Mouse (Mus musculus) embryonic facial prominence, embryonic 12.5 days (tissue): ENCODE measurements at regions not wholly inside any gene's neighbourhood (a gene's known extent, or its start where the extent isn't known, plus 50 kb on each side); places are given as distances from the start of the nearest gene placed in this dataset.

Experiments
- ATAC-seq: fragments of 200-750 bp; cut with Nextera tagmentation; 2 replicates; pipeline ENCODE4 v1.8.0; 2017; ENCODE audit not compliant: insufficient number of reproducible peaks, insufficient read depth, low FRiP score, low TSS enrichment
- H3K27ac ChIP-seq: fragments of 300-500 bp; sonication (generic); 2 replicates; pipeline ENCODE4 v1.5.1; 2016; ENCODE audit warnings: mild to moderate bottlenecking
- H3K27me3 ChIP-seq: fragments of 300-500 bp; sonication (generic); 2 replicates; pipeline ENCODE4 v1.6.1; 2016; ENCODE audit warnings: mild to moderate bottlenecking, moderate library complexity
- H3K36me3 ChIP-seq: fragments of 300-500 bp; sonication (generic); 2 replicates; pipeline ENCODE4 v1.6.1; 2016; ENCODE audit warnings: mild to moderate bottlenecking
- H3K4me1 ChIP-seq: fragments of 300-500 bp; sonication (generic); 2 replicates; pipeline ENCODE4 v1.6.1; 2016
- H3K4me2 ChIP-seq: fragments of 300-500 bp; sonication (generic); replicated peaks from 2 replicates; pipeline ENCODE4 v1.6.1; 2016; ENCODE audit warnings: mild to moderate bottlenecking, moderate library complexity
- H3K4me3 ChIP-seq: fragments of 300-500 bp; sonication (generic); 2 replicates; pipeline ENCODE4 v1.5.1; 2016; ENCODE audit warnings: mild to moderate bottlenecking
- H3K9ac ChIP-seq: fragments of 300-500 bp; sonication (generic); 2 replicates; pipeline ENCODE4 v1.6.1; 2016; ENCODE audit warnings: mild to moderate bottlenecking, moderate library complexity
- H3K9me3 ChIP-seq: fragments of 300-500 bp; sonication (generic); 2 replicates; pipeline ENCODE4 v1.6.1; 2016; ENCODE audit warnings: mild to moderate bottlenecking, moderate library complexity
- WGBS: fragments of 180-500 bp; shearing (Covaris S2); methylation state at CpG from one replicate; pipeline ENCODE4 v1.1.7; 2016; 5-methylcytosine and 5-hydroxymethylcytosine counted together

GRCm38 (mm10) chr13:28811667-28812575 lies 141.6 kb downstream of the Sox4 start:
- no peaks in the 10 kb centered on the region for H3K27me3 ChIP-seq
- H3K4me2 ChIP-seq = peak overlapping the region; percentile 11; the same call in 1 of the 2 replicates
- ATAC-seq = no peak
- WGBS = 18% methylated on average over 12 of the region's 12 CpGs
- H3K4me3 ChIP-seq = no peak overlapping the region
- H3K4me1 ChIP-seq = peaks cover 48% of the 10 kb centered on the region
- H3K27ac ChIP-seq = peak overlapping the region; percentile 54; the same call in 1 of the 2 replicates
- H3K9ac ChIP-seq = no peak overlapping the region
- H3K36me3 ChIP-seq = no peaks in the 10 kb centered on the region
- no peaks in the 10 kb centered on the region for H3K9me3 ChIP-seq

- no peak for ATAC-seq
- no peaks in the 10 kb centered on the region for H3K9me3 ChIP-seq
- H3K4me1 ChIP-seq = peaks cover 54% of the 10 kb centered on the region
- no peak overlapping the region for H3K9ac ChIP-seq
- no peak overlapping the region for H3K4me2 ChIP-seq
- 6% methylated on average over 2 of the region's 2 CpGs for WGBS
- H3K27me3 ChIP-seq = no peaks in the 10 kb centered on the region
- no peaks in the 10 kb centered on the region for H3K36me3 ChIP-seq
- H3K27ac ChIP-seq = no peak overlapping the region
- H3K4me3 ChIP-seq = no peak overlapping the region
These were observed 142.5 kb downstream of the Sox4 start for GRCm38 (mm10) chr13:28811081-28811439.

- no peak for ATAC-seq
- H3K4me2 ChIP-seq = no peak overlapping the region
- H3K27me3 ChIP-seq = no peaks in the 10 kb centered on the region
- H3K4me1 ChIP-seq = peaks cover 58% of the 10 kb centered on the region
- H3K4me3 ChIP-seq = no peak overlapping the region
- H3K9ac ChIP-seq = no peak overlapping the region
- H3K36me3 ChIP-seq = no peaks in the 10 kb centered on the region
- no peaks in the 10 kb centered on the region for H3K9me3 ChIP-seq
- 33% methylated on average over 6 of the region's 6 CpGs for WGBS
- no peak overlapping the region for H3K27ac ChIP-seq
These were observed 143.0 kb downstream of the Sox4 start for GRCm38 (mm10) chr13:28810326-28811080.

GRCm38 (mm10) chr13:28805302-28805701 lies 148.2 kb downstream of the Sox4 start:
- H3K4me3 ChIP-seq = no peak overlapping the region
- H3K27me3 ChIP-seq = no peaks in the 10 kb centered on the region
- H3K9ac ChIP-seq = no peak overlapping the region
- 64% methylated on average over 4 of the region's 4 CpGs for WGBS
- no peak overlapping the region for H3K27ac ChIP-seq
- H3K4me1 ChIP-seq = peaks cover 29% of the 10 kb centered on the region
- H3K36me3 ChIP-seq = no peaks in the 10 kb centered on the region
- no peaks in the 10 kb centered on the region for H3K9me3 ChIP-seq
- no peak for ATAC-seq
- no peak overlapping the region for H3K4me2 ChIP-seq

- no peaks in the 10 kb centered on the region for H3K36me3 ChIP-seq
These were observed 152.1 kb downstream of the Sox4 start for GRCm38 (mm10) chr13:28801210-28801954.

GRCm38 (mm10) chr13:28800676-28801075 lies 152.8 kb downstream of the Sox4 start:
- no peak overlapping the region for H3K4me2 ChIP-seq
- peaks cover 17% of the 10 kb centered on the region; the same call in 1 of the 2 replicates for H3K4me1 ChIP-seq
- no peak overlapping the region for H3K9ac ChIP-seq
- no peak overlapping the region for H3K4me3 ChIP-seq
- no peaks in the 10 kb centered on the region for H3K27me3 ChIP-seq
- no peaks in the 10 kb centered on the region for H3K36me3 ChIP-seq
- no peak overlapping the region for H3K27ac ChIP-seq
- no peak for ATAC-seq
- 65% methylated on average over 1 of the region's 1 CpGs for WGBS
- H3K9me3 ChIP-seq = no peaks in the 10 kb centered on the region

More at GRCm38 (mm10) chr13:28801210-28801954, 152.1 kb downstream of the Sox4 start:
- Histone ChIP-seq H3K9ac (no peak overlapping the region), H3K4me1 (peaks cover 24% of the 10 kb centered on the region; the same call in 1 of the 2 replicates), H3K4me2 (no peak overlapping the region), H3K4me3 (no peak overlapping the region), H3K9me3 (no peaks in the 10 kb centered on the region), H3K27ac (no peak overlapping the region), H3K27me3 (no peaks in the 10 kb centered on the region)
- no peak for ATAC-seq
- WGBS = 50% methylated on average over 8 of the region's 8 CpGs

- 79% methylated on average over 1 of the region's 1 CpGs for WGBS
- H3K9me3 ChIP-seq = no peaks in the 10 kb centered on the region
- no peak for ATAC-seq
- no peak overlapping the region for H3K4me3 ChIP-seq
- H3K4me2 ChIP-seq = no peak overlapping the region
- H3K27ac ChIP-seq = no peak overlapping the region
- no peaks in the 10 kb centered on the region for H3K36me3 ChIP-seq
- no peaks in the 10 kb centered on the region for H3K27me3 ChIP-seq
- no peak overlapping the region for H3K9ac ChIP-seq
- peaks cover 21% of the 10 kb centered on the region; the same call in 1 of the 2 replicates for H3K4me1 ChIP-seq
These were observed 154.0 kb downstream of the Sox4 start for GRCm38 (mm10) chr13:28799474-28799873.

- ATAC-seq = no peak
- no peaks in the 10 kb centered on the region for H3K27me3 ChIP-seq
- H3K27ac ChIP-seq = no peak overlapping the region
- H3K4me1 ChIP-seq = peaks cover 35% of the 10 kb centered on the region
- H3K4me3 ChIP-seq = no peak overlapping the region
- H3K4me2 ChIP-seq = no peak overlapping the region
- no peak overlapping the region for H3K9ac ChIP-seq
- no peaks in the 10 kb centered on the region for H3K36me3 ChIP-seq
- H3K9me3 ChIP-seq = no peaks in the 10 kb centered on the region
- WGBS = 68% methylated on average over 8 of the region's 8 CpGs
These were observed 155.7 kb downstream of the Sox4 start for GRCm38 (mm10) chr13:28797617-28798475.

GRCm38 (mm10) chr13:28795274-28795673 lies 158.2 kb downstream of the Sox4 start:
- H3K36me3 ChIP-seq = no peaks in the 10 kb centered on the region
- no peaks in the 10 kb centered on the region for H3K27me3 ChIP-seq
- no peak overlapping the region for H3K27ac ChIP-seq
- H3K4me2 ChIP-seq = no peak overlapping the region
- H3K9me3 ChIP-seq = no peaks in the 10 kb centered on the region
- no peak overlapping the region for H3K4me3 ChIP-seq
- no peak overlapping the region for H3K9ac ChIP-seq
- peaks cover 41% of the 10 kb centered on the region for H3K4me1 ChIP-seq
- 56% methylated on average over 7 of the region's 7 CpGs for WGBS
- ATAC-seq = no peak

- 70% methylated on average over 3 of the region's 3 CpGs for WGBS
- Histone ChIP-seq H3K27me3 (no peaks in the 10 kb centered on the region), H3K36me3 (no peaks in the 10 kb centered on the region), H3K4me1 (peaks cover 41% of the 10 kb centered on the region), H3K4me2 (no peak overlapping the region), H3K9me3 (no peaks in the 10 kb centered on the region), H3K9ac (no peak overlapping the region), H3K4me3 (no peak overlapping the region), H3K27ac (no peak overlapping the region)
- no peak for ATAC-seq
These were observed 159.0 kb downstream of the Sox4 start for GRCm38 (mm10) chr13:28794547-28794946.
